Mouse (Mus musculus) ovary, postnatal 10 days (tissue): Measurements from ENCODE around the gene Eef1a1.

Experiments used
- DNase-seq: peaks from one replicate; pipeline ENCODE4 v3.0.0; 2022; ENCODE audit warnings: low spot score

Eef1a1 gene

GRCm38 (mm10) chr9:78476531-78477020 lies 12.4 kb downstream of the Eef1a1 start:
- no peak for DNase-seq

GRCm38 (mm10) chr9:78475873-78476272 lies 13.1 kb downstream of the Eef1a1 start:
- no peak for DNase-seq

GRCm38 (mm10) chr9:78475383-78475780 lies 13.6 kb downstream of the Eef1a1 start:
- no peak for DNase-seq

GRCm38 (mm10) chr9:78474771-78475382 lies 14.1 kb downstream of the Eef1a1 start:
- no peak for DNase-seq

GRCm38 (mm10) chr9:78474270-78474669 lies 14.7 kb downstream of the Eef1a1 start:
- no peak for DNase-seq

GRCm38 (mm10) chr9:78473588-78473987 lies 15.4 kb downstream of the Eef1a1 start:
- DNase-seq: no peak

- DNase-seq: no peak
Observed at GRCm38 (mm10) chr9:78465725-78466124, 23.2 kb downstream of the Eef1a1 start.

GRCm38 (mm10) chr9:78463337-78463736 lies 25.6 kb downstream of the Eef1a1 start:
- no peak for DNase-seq

GRCm38 (mm10) chr9:78457026-78457425 lies 31.9 kb downstream of the Eef1a1 start:
- no peak for DNase-seq

- DNase-seq: no peak
Observed at GRCm38 (mm10) chr9:78451382-78451781, 37.6 kb downstream of the Eef1a1 start.

- no peak for DNase-seq
Observed at GRCm38 (mm10) chr9:78450404-78450803, 38.5 kb downstream of the Eef1a1 start.

GRCm38 (mm10) chr9:78447973-78448873 lies 40.7 kb downstream of the Eef1a1 start, which contains the start of the genes Mto1 and Gm17324:
Mto1 (plus strand) TSS chr9:78448208.
Gm17324 (minus strand) TSS chr9:78448786.
- DNase-seq: peak; percentile 73

GRCm38 (mm10) chr9:78447606-78447972 lies 41.4 kb downstream of the Eef1a1 start:
- no peak for DNase-seq

- DNase-seq: peak; percentile 34
Observed at GRCm38 (mm10) chr9:78442579-78443392, 46.2 kb downstream of the Eef1a1 start, which contains the start of gene Cgas. Cgas (minus strand) TSS chr9:78443237.

GRCm38 (mm10) chr9:78442237-78442578 lies 46.7 kb downstream of the Eef1a1 start:
- DNase-seq: no peak

- no peak for DNase-seq
Observed at GRCm38 (mm10) chr9:78439426-78439825, 49.5 kb downstream of the Eef1a1 start.

GRCm38 (mm10) chr9:78432471-78432870 lies 56.5 kb downstream of the Eef1a1 start:
- DNase-seq: no peak

GRCm38 (mm10) chr9:78430486-78430885 lies 58.5 kb downstream of the Eef1a1 start:
- DNase-seq: no peak

GRCm38 (mm10) chr9:78429551-78429950 lies 59.4 kb downstream of the Eef1a1 start:
- DNase-seq: no peak

- DNase-seq: no peak
Observed at GRCm38 (mm10) chr9:78428870-78429432, 60.0 kb downstream of the Eef1a1 start.
